Mouse (Mus musculus) megakaryocyte-erythroid progenitor cell, adult 5-6 weeks (primary cell): ENCODE measurements around the gene Zfp169. TPM values are rescaled to one million over a fixed set of nuclear protein-coding genes. Genes with fewer than 3 reads are reported as not detected.

Experiments
- total RNA-seq, 2 experiments: library from RNA; stranded (forward) in 1 of 2; stranded (reverse) in 1 of 2; fragments of 200-1000, 215-1000 nt in 1 of 2; fragments of >200 nt in 1 of 2; fragmentation: Nextera tagmentation in 1 of 2; gene quantifications; 2 replicates each; pipeline ENCODE4 v1.2.3; 2014 to 2017

Zfp169 gene
- total RNA-seq, 2 experiments from 2014 or later = 3.5 to 16.1 TPM

Other genes starting within 250 kb of the Zfp169 start
- not detected in 2 replicates for gene A830005F24Rik, start 119 bp upstream of the Zfp169 start, total RNA-seq (2014; fragmentation: Nextera tagmentation)
- gene A830005F24Rik, start 119 bp upstream of the Zfp169 start, total RNA-seq (2017) = 3.8 TPM in 1 of 2 replicates, not detected in the other
- 4.8 and 9.6 TPM in 2 replicates for gene Ptpdc1, start 112.2 kb upstream of the Zfp169 start, total RNA-seq (2014; fragmentation: Nextera tagmentation)
- gene Ptpdc1, start 112.2 kb upstream of the Zfp169 start, total RNA-seq (2017) = 2.7 and 4.5 TPM in 2 replicates
- not detected in 2 replicates for gene Barx1, start 149.5 kb upstream of the Zfp169 start, total RNA-seq (2014; fragmentation: Nextera tagmentation)
- not detected in 2 replicates for gene Barx1, start 149.5 kb upstream of the Zfp169 start, total RNA-seq (2017)